Comparison of ENCODE assay signal across 8 mouse cellular contexts in genomic region chr9:99675714-99676113, GRCm38 (mm10).
"Had no signal": no experiment of that assay in that cellular context is flagged by ENCODE, and none has a peak within 500 bp of the region (broad histone marks: within the 10 kb centered on the region; RNA-seq: fewer than 3 reads in every experiment).

No protein-coding gene starts in this region.

- DNase-seq: liver, postnatal 0 days; lung, adult 2 months; lung, postnatal 14 days; lung, postnatal 36 days; right cerebral cortex, postnatal 14 days; thymus, adult 2 months; thymus, postnatal 25 days; thymus, postnatal 4 days had no signal
